Mouse (Mus musculus): ENCODE measurements at regions not wholly inside any gene's neighbourhood (a gene's known extent, or its start where the extent isn't known, plus 50 kb on each side); places are given as distances from the start of the nearest gene placed in this dataset.

GRCm38 (mm10) chr19:25906721-25907120, 234.5 kb downstream of the Dmrt2 start:
- TF ChIP-seq POLR2A (IDR thresholded peaks at IDR 0.05; ENCODE audit: borderline replicate concordance, control insufficient read depth, low read depth, low read length) (no peak), CTCF (IDR thresholded peaks at IDR 0.05; ENCODE audit: control insufficient read depth, insufficient read depth, low read length) (no peak)

Data from bone marrow, adult 2 months (tissue).